Mouse (Mus musculus) T-helper 1 cell (primary cell): Measurements from ENCODE around the gene Ryr2.
"Not testable (repeated sequence)": the region's sequence is repeated elsewhere in the genome, so short reads cannot be mapped to it uniquely, and the experiment has no call there.

ENCODE experiments used
- in situ Hi-C: fragments of 300-600 bp; cut with MboI, MseI; formaldehyde crosslinking; loops from one replicate; pipeline ENCODE4 v1.15.1; 2025; ENCODE audit warnings: high pct_unique_total_duplicates

The Ryr2 gene

DNA sequence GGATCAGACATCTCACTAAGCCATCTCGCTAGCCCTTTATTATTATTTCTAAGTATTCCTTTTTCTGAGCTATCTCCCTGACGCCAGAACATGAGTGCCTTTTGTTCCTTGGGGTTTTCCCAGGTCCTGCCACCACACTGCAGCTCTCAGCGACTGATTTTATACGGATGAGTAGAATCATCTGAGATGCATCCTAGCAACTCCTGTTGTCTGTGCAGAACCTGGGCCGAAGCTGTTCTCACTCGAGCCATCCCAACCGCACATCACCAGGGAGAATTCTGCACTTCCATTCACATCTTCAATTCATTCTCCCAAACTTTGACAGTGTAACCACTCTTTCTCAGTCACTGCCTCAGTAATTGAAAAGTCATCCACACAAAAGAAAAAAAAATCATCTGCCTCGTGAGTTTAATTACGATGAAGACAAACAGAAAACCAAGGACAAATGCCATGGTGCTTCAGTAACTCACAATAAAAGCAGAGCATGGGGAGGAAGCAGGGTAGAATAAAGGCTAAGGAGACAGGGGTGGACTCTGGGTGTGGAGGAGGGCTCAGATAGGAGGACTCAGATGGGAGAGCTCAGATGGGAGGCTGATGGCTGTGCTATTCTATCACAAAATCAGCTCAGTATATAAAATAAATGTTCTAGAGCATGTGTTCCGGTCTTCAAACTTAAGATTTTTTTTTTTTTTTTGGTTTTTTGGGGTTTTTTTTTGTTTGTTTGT is 226.1 kb downstream of the Ryr2 start:
- in situ Hi-C loops = no loop called here

DNA sequence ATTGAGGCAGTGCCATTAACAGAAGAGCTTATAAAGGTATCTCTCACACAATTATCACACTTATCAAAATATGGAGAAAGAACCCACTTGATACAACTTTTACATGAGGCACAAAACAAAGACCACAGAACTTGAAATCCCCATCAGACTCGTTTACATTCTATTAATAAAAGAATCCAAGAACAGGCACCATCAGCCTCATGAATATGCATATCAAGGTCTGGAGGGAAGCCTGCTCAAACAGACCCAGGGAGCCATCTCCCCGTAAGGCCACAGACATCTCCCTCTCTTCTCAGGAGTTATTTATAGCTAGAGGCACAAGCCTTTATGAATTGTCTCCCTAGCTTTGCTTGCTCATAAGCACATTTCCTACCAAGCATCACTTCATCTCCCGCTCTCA is 227.7 kb downstream of the Ryr2 start:
- in situ Hi-C loops = no loop called here

DNA sequence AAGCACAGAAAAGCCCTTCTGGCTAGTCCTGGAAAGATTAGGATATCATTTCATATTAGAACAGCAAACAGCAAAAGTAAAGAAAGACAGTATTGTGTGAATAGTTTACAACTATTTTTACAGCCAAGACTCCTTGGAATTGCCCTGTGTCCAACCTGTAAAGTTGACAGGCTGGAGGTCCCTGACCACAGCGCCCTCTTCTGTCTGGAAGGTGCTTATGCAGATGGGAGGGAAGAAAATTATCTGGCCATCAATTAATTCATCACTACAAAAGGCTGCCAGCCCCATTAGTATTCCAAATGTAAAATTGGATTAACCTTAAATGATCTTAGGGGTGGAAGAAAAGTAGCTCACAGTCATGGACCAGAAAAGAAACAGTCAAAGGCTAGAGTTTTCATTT is 231.9 kb downstream of the Ryr2 start:
- in situ Hi-C loops = no loop called here

DNA sequence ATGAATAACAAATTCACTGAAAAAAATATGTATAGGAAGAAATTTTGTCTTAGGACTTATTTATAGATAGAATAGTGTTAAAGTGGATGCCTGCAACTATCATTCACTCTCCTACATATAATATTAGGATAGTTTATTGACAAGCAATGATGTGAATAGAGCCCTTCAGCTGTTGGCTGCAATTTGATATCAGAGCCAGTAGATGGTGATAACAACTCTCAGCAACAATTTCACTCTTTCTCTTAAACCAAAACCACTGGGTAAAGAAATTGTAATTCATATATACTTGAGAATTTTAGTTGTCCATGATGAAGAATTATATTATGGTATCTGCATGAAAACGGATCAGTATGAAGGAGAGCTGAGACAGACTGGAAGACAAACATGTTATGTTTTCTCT is 236.8 kb downstream of the Ryr2 start:
- in situ Hi-C loops = no loop called here

DNA sequence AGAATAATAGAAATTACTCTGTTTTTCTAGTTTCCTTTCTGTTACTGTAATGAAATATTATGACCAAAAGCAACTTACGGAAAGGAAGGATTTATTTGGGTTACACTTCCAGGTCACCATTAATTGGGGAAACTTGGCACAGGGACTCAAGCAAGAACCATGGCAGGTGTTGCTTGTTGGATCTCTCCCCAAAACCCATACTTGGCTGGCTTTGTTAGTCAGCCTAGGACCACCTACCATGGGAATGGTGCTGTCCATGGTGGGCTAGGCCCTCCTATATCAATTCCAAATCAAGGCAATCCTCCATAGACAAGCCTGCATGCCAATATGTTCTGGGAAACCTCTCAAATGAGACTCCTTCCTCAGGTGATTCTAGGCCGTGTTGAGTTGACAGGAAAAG is 237.3 kb downstream of the Ryr2 start:
- in situ Hi-C loops = no loop called here

DNA sequence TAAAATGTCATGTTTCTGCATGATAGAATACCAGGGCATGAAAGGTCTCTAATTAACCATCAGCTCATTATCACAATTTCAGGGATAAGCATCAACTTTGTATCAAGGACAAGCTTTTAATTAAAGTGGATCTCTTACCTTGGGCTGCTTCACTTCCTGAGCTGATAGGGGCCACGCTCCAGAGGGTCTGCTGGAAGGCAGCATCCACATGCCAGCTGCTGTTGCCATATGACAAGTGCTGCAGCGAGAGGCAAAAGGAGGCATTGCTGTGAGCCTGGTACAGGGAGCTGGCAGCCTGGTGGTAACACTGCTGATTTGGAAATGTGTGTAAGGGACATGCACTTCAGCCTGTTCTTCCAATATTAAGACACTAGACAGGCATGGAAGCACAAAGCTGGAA is 237.8 kb downstream of the Ryr2 start:
- in situ Hi-C loops = no loop called here

DNA sequence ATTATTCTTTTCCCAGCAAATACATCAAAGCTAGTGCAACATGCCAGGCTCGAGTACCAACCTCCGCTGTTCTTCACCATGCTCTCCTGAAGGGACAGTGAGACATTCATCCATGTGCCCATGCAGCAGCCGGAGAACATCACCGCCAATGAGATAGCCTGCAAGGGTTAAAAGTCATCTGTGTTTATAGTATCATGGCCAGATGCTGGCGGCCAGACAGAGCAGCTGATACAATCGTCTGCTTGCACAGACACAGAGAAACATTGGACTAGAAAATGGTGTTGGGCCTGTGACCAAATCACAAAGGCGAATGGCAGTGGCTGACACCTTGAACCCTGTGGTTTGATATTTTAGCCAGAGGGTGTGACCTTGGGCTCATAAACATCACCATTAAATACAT is 238.7 kb downstream of the Ryr2 start:
- in situ Hi-C loops = no loop called here

DNA sequence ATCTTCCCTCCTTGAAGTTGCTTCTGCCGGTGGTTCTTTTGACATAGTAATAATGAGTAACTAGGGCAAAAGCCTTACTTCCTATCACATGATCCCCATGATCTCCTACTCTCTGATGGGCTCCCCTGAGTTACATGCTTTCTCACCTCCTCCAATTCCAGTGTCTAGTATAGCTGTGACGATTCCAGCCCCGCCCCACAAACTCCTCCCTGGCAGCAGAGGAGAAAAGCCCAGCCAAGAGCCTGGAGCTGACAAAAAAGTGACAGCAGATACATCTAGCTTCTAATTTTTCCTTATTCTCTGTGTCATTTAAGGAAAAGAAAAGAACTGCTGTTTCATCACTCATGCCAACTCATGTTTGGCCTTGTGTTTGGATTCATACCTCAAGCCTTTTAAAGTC is 241.5 kb downstream of the Ryr2 start:
- in situ Hi-C loops = no loop called here

DNA sequence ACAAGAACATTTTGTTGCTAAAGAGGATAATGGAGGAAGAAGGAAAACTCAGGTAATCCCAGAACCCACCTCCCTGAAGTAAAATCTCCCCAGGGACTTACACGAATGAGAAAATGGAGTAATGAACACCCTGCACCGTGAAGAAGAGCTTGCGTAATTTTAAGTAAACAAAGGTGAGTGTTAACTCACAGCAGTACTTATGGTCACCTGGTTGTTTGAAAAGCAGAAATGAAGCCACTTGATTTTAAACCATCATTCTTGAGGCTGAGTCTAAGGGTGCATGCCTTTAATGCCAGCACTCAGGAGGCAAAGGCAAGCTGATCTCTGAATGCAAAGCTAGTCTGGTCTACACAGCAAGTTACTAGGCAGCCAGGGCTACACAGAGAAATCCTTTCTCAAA is 255.1 kb downstream of the Ryr2 start:
- in situ Hi-C loops = no loop called here

DNA sequence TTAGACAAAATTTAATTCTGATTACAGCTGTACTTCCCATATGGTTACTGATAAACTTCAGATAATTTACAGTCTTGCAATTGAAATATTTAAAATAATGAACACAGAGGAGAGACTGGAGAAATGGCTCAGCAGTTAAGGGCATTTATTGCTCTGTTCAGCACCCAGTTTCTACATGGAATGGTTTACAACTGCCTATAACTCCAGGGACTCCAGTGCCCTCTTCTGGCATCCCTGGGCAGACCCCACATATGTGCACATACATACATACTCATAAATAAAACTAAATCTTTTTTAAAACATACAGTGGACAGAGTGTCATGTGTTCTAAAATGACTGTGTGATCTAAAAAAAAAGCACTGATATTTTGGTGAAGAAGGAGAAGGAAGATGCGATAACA is 262.9 kb downstream of the Ryr2 start:
- in situ Hi-C loops = no loop called here

DNA sequence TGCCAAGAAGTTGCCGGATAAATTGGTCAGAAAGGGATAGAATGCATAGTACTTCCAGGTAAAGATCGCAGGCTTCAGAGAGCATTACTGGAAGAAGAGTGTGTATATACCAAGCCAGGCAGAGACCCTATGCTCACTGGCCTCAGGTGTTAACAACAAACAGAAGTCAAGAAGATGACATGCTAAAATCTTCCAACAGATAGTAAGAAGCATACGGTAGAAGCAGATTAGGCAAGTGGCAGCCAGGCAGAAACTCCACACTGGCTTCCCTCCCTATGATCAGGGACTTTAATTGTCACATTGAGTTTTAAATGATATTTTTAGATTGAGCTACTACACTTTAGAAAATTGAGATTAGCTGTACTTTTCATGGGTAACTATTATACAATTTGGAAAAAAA is 268.9 kb downstream of the Ryr2 start:
- in situ Hi-C loops = no loop called here

DNA sequence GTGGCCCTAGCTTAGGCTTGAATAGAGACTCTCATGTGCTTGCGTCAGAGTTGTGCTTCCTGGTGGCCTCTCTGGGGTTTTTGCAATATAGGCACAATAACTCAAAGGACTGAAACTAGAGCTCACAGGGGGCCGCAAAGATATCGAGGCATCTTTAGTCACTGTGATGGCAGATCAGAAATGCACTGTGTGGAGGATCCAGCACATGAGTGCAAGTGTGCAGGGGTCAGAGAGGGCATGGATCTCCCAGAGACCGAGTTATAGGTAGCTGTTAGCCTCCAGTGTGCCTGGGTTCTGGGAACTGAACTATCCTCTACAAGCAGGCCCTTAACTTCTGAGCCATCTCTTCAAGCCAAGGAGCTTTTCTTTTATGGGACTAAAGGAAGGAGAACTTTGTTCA is 269.6 kb downstream of the Ryr2 start:
- in situ Hi-C loops = no loop called here

DNA sequence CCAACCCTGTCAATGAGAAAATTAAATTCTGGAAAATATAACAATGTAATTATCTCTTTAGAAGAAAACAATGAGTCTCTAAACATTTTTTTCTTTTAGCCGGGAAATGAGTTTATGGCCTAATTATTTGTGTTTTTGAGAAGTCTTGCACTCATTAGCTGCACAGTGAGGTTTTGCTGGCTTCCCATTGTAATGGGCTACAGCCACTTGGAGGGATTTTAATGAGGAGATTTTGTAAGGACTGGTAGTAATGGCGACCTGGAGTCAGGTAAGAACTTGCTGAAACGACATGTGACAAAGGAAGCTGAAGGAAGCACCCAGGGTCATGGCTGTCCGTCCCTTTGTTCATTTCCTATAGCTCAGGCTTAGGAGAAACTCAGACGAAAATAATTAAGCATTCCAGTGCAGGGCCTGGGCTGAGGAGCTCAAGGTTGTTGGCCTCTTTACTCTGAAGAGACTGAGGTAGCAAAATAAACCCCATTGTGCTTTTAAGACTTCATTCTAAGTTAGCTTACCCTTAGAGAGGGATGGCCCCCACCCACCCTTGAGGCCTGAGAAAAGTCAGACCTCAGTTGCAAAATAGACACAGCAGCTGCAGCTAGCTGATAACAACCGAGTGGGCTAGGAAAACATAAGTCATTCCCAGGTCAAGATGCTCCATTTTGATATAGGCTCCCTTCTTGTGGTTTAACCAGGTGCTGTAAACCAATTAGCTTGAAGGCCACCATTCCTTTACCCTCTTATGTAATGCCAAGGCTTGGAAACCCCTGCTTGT is 270.3 kb downstream of the Ryr2 start:
- in situ Hi-C loops = no loop called here

DNA sequence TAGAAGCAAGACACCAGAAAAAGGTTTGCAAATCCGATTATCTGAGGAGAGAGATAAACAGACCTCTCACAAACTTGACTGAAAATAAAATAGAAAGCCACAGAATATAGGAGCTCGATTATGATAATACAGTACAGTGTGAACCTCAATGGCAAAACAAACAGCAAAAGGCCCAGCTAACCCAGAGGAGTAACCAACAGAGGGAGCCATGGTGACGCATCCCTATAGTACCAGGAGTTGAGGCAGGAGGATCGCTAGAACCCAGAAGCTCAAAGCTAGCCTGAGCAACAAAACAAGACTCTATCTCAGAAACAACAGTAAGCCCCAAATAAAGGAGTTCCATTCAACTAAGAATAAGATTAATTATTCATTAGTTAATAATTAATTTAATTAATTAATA is 275.5 kb downstream of the Ryr2 start:
- in situ Hi-C loops = no loop called here

DNA sequence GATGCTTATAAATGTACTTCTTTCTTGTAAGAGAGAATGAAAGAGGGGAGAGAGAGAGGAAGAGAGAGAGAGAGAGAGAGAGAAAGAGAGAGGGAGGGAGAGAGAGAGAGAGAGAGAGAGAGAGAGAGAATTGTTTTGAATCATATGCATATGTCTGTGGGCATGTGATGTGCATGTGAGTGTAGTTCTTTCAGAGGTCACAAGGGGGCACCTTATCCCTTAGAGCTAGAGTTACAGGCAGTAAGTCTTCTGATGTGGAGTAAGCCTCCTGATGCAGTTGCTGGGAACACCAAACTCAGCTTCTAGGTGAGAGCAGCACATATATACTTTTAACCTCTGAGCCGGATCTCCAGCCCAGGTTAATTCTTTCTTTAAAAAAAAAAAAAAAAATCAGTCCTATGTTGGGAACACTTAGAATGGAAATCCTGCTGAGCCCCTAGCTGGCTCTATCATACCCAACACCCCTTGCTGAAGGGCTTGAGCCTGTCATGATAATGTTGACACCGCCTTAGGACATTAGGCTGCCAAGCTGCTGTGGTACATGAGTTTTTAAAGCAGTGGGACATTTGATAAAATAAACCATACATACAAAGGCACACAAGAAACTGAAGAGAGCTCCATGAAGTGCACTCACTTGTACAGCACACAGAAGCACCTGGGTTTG is 281.1 kb downstream of the Ryr2 start:
- in situ Hi-C loops = no loop called here

DNA sequence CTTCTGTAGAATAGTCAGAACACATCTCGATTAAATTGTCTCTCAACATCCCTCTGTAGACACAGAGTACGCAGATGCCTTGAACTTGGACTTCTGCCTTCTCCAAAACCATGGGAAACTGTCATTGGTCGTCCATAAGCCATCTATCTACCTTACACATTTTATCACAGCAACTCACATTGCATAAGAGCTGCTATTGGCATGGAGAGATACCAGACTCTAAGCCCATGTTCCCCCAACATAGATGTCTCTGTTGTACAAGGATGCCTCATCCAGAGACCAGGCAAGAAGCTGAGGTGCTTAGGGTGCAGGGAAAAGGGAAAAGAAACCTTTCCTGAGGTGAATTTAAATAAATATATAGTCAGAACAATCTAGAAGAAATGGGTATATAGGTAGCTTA is 288.0 kb downstream of the Ryr2 start:
- in situ Hi-C loops = no loop called here

DNA sequence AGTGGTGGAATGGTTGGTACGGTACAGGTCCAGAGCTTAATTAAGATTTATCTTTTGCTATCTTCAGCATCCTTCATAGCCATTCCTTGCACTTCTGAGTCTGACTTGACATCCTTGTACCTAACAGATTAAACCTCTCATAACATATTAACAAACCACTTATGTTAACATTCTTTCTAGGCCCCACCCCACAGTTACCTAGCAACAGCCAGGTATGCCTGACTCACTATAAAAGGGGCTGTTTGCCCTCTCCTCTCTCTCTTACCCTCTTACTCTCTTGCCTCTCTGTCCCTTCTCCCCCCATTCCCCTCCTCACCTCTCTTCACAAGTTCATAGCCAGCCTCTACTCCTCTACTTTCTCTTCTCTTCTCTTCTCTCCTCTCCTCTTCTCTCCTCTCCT is 297.4 kb downstream of the Ryr2 start:
- in situ Hi-C loops = not testable (repeated sequence)

DNA sequence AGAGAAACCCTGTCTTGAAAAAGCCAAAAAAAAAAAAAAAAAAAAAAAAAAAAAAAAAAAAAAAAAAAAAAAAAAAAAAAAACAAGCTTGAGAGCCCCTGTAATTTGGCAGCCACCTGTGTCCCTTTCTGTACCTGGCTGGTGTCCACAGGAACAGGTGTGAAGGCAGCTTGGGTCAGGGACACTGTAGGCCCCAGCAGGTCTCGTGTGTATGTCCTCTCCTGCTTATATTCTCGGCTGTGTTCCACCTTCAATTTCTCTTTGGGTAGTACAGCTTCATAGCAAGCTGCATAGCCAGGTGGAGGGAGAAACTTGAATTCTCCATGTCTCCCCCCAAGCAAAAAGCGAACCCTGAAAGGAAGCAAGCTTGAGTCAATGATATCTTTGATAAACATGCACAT is 314.2 kb downstream of the Ryr2 start:
- in situ Hi-C loops = no loop called here

DNA sequence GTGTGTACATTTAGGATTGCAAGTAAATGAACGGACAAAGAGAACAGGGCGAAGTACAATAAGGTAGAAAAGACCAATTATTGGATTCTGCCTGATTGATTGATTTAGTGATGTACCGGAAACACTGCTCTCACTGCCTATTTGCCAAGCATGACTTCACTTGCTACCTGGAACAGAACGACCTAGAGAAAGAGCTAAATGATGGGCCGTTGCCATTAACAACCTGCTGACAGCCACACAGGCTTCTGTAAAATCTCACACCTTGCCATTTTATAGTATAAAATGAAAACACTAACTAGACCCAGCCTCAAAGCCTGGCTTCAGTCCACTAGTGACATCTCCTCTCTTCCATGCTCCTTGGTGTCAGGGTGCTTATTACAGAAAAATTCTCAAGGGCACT is 316.2 kb downstream of the Ryr2 start:
- in situ Hi-C loops = no loop called here

DNA sequence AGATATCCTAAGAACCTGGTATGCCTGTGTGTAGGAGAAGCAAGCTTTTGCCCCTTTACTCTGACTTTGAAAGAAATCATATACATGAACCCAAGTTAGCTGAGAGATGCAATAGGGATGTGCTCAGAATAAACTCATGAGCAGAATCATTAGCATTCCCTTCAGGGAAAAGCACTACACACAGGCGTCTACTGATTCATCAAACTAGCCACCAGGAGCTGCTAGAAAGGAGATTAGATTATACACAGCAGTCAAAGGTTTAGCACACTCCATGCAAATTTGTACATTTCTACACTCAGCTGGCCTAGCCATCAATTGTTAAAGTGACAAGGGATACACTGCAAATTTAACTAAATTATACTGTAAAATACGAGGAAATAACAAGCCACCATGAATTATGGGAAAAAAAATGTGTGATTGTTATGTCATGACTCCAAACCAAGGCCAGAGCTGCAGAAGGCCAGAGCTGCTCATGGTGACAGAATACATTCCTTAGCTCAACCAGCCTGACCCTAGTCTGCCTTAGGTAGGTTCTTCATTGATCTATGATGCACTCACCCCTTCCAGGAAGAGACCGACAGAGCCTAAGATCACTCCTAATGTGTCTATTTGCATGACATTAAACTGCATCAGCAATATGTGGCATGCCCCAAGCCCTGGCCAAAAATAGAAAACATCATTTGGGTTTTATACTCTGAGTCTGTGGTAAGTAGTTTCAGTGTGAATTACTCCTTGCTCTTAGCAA is 324.2 kb downstream of the Ryr2 start:
- in situ Hi-C loops = no loop called here

DNA sequence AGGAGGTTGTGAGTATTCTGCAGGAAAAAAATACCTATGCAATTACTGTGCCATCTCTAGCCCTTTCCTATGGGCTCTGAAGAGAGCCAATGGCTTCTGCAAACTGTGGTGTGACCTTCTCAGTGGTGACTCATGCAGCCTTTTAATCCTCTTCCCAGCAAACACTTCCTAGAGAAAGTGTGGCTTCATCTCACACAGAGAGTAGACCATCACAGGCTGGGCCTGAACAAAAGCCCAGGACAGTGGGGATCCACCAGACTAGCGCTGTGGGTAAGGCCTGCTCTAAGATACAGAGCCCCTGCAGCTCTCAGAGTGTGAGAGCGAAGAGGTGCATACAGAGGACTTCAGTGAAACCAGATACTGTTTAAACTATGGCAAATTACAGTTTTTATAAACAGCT is 325.7 kb downstream of the Ryr2 start:
- in situ Hi-C loops = no loop called here

DNA sequence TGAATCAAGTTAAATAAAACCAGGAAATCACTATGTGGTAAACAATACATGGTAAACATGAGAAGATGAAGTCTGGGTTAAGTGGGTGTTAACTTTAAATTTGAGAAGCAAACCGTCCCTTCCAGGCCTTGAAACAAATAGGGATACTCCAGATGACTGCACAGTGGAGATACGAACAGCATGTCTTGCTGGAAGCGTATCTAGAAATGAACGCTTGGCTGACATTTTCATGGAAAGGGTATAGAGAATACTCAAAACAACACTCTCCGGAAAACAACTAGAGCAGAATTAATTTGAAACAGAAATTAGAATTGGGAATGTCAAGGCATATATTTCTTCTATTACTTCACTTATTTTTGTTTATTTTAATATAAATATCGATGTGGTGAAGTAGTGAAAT is 329.0 kb downstream of the Ryr2 start:
- in situ Hi-C loops = no loop called here
